Mouse (Mus musculus) embryonic facial prominence, embryonic 15.5 days (tissue): ENCODE measurements around the gene Acvr1b. TPM values are rescaled to one million over a fixed set of nuclear protein-coding genes. Genes with fewer than 3 reads are reported as not detected.

Experiments
- ATAC-seq: fragments of 200-750 bp; cut with Nextera tagmentation; 2 replicates; pipeline ENCODE4 v1.8.0; 2017; ENCODE audit warnings: low read depth, moderate TSS enrichment; ENCODE audit not compliant: insufficient number of reproducible peaks, low FRiP score, low TSS enrichment
- H3K27ac ChIP-seq: fragments of 300-500 bp; sonication (generic); replicated peaks from 2 replicates; pipeline ENCODE4 v1.5.1; 2015; ENCODE audit warnings: mild to moderate bottlenecking, inconsistent platforms
- H3K27me3 ChIP-seq: fragments of 300-500 bp; sonication (generic); 2 replicates; pipeline ENCODE4 v1.6.1; 2015; ENCODE audit warnings: inconsistent platforms
- H3K36me3 ChIP-seq: fragments of 300-500 bp; sonication (generic); 2 replicates; pipeline ENCODE4 v1.6.1; 2015; ENCODE audit warnings: mild to moderate bottlenecking, inconsistent platforms
- H3K4me1 ChIP-seq: fragments of 300-500 bp; sonication (generic); 2 replicates; pipeline ENCODE4 v1.6.1; 2015; ENCODE audit warnings: inconsistent platforms
- H3K4me2 ChIP-seq: fragments of 300-500 bp; sonication (generic); replicated peaks from 2 replicates; pipeline ENCODE4 v1.6.1; 2015; ENCODE audit warnings: mild to moderate bottlenecking, inconsistent platforms
- H3K4me3 ChIP-seq: fragments of 300-500 bp; sonication (generic); replicated peaks from 2 replicates; pipeline ENCODE4 v1.5.1; 2015; ENCODE audit warnings: mild to moderate bottlenecking, inconsistent platforms
- H3K9ac ChIP-seq: fragments of 300-500 bp; sonication (generic); 2 replicates; pipeline ENCODE4 v1.6.1; 2015; ENCODE audit warnings: inconsistent platforms
- H3K9me3 ChIP-seq: fragments of 300-500 bp; sonication (generic); replicated peaks from 2 replicates; pipeline ENCODE4 v1.6.1; 2016; ENCODE audit warnings: inconsistent platforms
- WGBS: fragments of 180-500 bp; shearing (Covaris S2); methylation state at CpG from one replicate; pipeline ENCODE4 v1.1.7; 2015; 5-methylcytosine and 5-hydroxymethylcytosine counted together
- polyA plus RNA-seq: library from polyadenylated mRNA; unstranded; fragments of >200 nt; fragmentation: Nextera tagmentation; extraction: Ambion mirVana; gene quantifications from 2 replicates; pipeline ENCODE4 v1.2.1, GENCODE M21; 2015

The Acvr1b gene
- polyA plus RNA-seq, 1 experiment from 2014 or later = 11.4 TPM

DNA sequence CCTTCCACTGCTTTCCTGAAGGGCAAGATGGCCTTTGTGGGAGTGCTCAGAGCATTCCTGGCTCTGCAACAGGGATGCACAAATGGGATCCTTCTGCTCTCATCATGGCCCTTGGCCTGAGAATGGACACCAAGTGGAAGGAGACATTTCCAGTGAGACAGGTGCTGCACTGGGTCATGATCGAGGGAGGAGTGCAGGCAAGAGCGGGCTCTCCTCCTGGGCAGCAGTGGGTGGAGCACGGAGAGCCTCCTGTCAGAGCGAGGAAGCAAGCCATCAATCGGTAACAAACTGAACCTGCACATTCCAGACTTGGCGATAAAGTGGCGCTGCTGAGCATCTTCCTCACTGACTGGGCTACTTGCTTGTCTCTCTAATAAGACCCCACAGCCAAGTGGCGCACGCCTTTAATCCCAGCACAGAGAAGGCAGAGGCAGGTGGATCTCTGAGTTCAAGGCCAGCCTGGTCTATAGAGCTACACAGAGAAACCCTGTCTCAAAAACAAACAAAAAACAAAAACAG, 27.0 kb downstream of the Acvr1b start:
- Histone ChIP-seq H3K27me3 (no peaks in the 10 kb centered on the region), H3K27ac (no peak overlapping the region), H3K4me1 (no peaks in the 10 kb centered on the region; the same call in 1 of the 2 replicates), H3K9ac (no peak overlapping the region), H3K4me3 (no peak overlapping the region), H3K9me3 (no peaks in the 10 kb centered on the region), H3K4me2 (no peak overlapping the region), H3K36me3 (peaks cover 88% of the 10 kb centered on the region)
- ATAC-seq = no peak
- WGBS = 95% methylated on average over 9 of the region's 9 CpGs

GRCm38 (mm10) chr15:101201414-101201813, 27.5 kb downstream of the Acvr1b start:
- H3K4me3 ChIP-seq = no peak overlapping the region
- H3K27me3 ChIP-seq = no peaks in the 10 kb centered on the region
- H3K27ac ChIP-seq = no peak overlapping the region
- no peak for ATAC-seq
- H3K9ac ChIP-seq = no peak overlapping the region
- no peak overlapping the region for H3K4me2 ChIP-seq
- no peaks in the 10 kb centered on the region for H3K9me3 ChIP-seq
- peaks cover 88% of the 10 kb centered on the region for H3K36me3 ChIP-seq
- H3K4me1 ChIP-seq = no peaks in the 10 kb centered on the region; the same call in 1 of the 2 replicates
- WGBS = 98% methylated on average over 3 of the region's 3 CpGs

DNA sequence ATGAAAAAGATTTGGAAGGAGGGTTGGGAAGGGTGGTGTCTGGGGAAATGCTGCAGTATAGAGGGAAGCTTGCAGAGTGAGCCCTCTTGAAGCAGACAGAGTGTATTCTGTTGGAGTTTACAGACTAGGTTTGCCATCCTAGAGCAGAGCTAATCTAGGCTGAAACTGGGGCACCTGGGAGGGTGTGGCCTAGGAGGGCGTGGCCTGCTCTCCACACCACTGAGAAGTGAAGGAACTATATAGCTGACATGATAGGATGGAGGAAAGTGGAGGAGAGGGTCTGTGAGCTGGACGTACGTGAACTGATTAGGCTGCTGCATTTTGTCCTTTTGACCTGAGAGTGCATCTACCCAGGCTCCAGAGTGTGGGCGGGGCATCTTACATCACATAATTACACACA, 29.8 kb downstream of the Acvr1b start:
- no peak overlapping the region for H3K9ac ChIP-seq
- no peak overlapping the region for H3K4me2 ChIP-seq
- no peak overlapping the region for H3K27ac ChIP-seq
- H3K9me3 ChIP-seq = no peaks in the 10 kb centered on the region
- H3K4me1 ChIP-seq = no peaks in the 10 kb centered on the region
- H3K27me3 ChIP-seq = no peaks in the 10 kb centered on the region
- no peak for ATAC-seq
- peaks cover 93% of the 10 kb centered on the region for H3K36me3 ChIP-seq
- no peak overlapping the region for H3K4me3 ChIP-seq
- 78% methylated on average over 4 of the region's 4 CpGs for WGBS

GRCm38 (mm10) chr15:101204781-101205180, 30.9 kb downstream of the Acvr1b start:
- H3K27me3 ChIP-seq = no peaks in the 10 kb centered on the region
- peaks cover 95% of the 10 kb centered on the region for H3K36me3 ChIP-seq
- H3K27ac ChIP-seq = no peak overlapping the region
- no peaks in the 10 kb centered on the region for H3K9me3 ChIP-seq
- H3K4me3 ChIP-seq = no peak overlapping the region
- no peak overlapping the region for H3K4me2 ChIP-seq
- ATAC-seq = no peak
- no peaks in the 10 kb centered on the region for H3K4me1 ChIP-seq
- H3K9ac ChIP-seq = no peak overlapping the region
- whole genome bisulfite sequencing = 59% methylated on average over 7 of the region's 7 CpGs

- peaks cover 4% of the 10 kb centered on the region; the same call in 1 of the 2 replicates for H3K4me1 ChIP-seq
- 64% methylated on average over 6 of the region's 6 CpGs for WGBS
- H3K9me3 ChIP-seq = no peaks in the 10 kb centered on the region
- H3K4me3 ChIP-seq = no peak overlapping the region
- H3K27ac ChIP-seq = no peak overlapping the region
- peaks cover 67% of the 10 kb centered on the region for H3K36me3 ChIP-seq
- no peak overlapping the region for H3K9ac ChIP-seq
- ATAC-seq = no peak
- no peak overlapping the region for H3K4me2 ChIP-seq
- no peaks in the 10 kb centered on the region for H3K27me3 ChIP-seq
These were observed 36.4 kb downstream of the Acvr1b start for GRCm38 (mm10) chr15:101210228-101210627.

- Histone ChIP-seq H3K27ac (0 out of 2 replicates have a peak overlapping the region, but pooled peaks have one; percentile 0), H3K9me3 (no peaks in the 10 kb centered on the region), H3K9ac (no peak overlapping the region), H3K4me3 (no peak overlapping the region), H3K36me3 (peaks cover 62% of the 10 kb centered on the region), H3K4me2 (no peak overlapping the region), H3K27me3 (no peaks in the 10 kb centered on the region), H3K4me1 (peaks cover 4% of the 10 kb centered on the region; the same call in 1 of the 2 replicates)
- 86% methylated on average over 14 of the region's 14 CpGs for WGBS
- no peak for ATAC-seq
These were observed 37.2 kb downstream of the Acvr1b start for GRCm38 (mm10) chr15:101210998-101211613.

GRCm38 (mm10) chr15:101212435-101212834, 38.6 kb downstream of the Acvr1b start:
- no peak overlapping the region for H3K4me3 ChIP-seq
- H3K9ac ChIP-seq = no peak overlapping the region
- WGBS = 67% methylated on average over 14 of the region's 14 CpGs
- H3K4me1 ChIP-seq = peaks cover 4% of the 10 kb centered on the region; the same call in 1 of the 2 replicates
- no peaks in the 10 kb centered on the region for H3K9me3 ChIP-seq
- no peak overlapping the region for H3K4me2 ChIP-seq
- H3K36me3 ChIP-seq = peaks cover 48% of the 10 kb centered on the region
- no peaks in the 10 kb centered on the region for H3K27me3 ChIP-seq
- H3K27ac ChIP-seq = no peak overlapping the region
- peak; percentile 58; the same call in 1 of the 2 replicates for ATAC-seq

DNA sequence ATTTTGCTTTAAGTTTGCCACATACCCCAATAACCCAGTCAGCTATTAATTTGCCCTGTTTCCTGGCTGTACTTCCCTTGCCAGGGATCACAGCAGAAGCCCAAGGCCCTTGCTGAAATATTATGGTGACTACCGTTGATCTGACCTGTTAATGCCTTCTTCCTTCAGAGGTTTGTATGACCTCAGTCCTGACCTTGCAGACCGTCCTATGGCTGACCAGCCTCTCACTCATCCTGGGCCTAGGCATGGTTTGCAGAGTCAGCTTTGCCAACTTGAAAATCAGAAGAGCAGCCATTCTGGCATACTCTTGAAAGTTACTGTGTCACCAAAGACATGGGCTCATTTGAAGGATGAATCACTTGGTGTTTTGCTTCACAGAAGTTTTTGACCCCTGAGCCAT, 41.3 kb downstream of the Acvr1b start:
- Histone ChIP-seq H3K27ac (no peak overlapping the region), H3K36me3 (peaks cover 26% of the 10 kb centered on the region), H3K9me3 (no peaks in the 10 kb centered on the region), H3K4me3 (no peak overlapping the region), H3K4me2 (no peak overlapping the region), H3K9ac (no peak overlapping the region), H3K27me3 (no peaks in the 10 kb centered on the region), H3K4me1 (peaks cover 10% of the 10 kb centered on the region)
- ATAC-seq = no peak
- 70% methylated on average over 2 of the region's 2 CpGs for WGBS

DNA sequence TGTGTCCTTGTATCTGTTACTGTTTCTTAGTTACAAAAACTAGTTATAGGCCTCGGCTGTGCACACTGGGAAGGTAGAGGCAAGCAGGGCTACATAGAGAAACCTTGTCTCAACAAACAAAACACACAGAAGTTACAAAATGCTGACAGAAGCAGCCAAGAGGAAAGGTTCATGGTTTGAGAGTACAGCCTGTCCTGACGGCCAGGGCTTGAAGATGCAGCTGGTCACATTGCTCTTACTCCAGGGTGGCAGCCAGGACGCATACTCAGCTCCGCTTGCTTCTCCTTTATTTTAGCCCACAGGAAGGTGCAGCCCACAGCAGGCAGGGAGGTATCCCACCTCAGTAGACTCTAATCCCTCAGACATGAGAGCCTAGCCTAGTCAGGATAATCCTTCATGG, 42.2 kb downstream of the Acvr1b start:
- Histone ChIP-seq H3K4me2 (no peak overlapping the region), H3K27me3 (no peaks in the 10 kb centered on the region), H3K4me3 (no peak overlapping the region), H3K4me1 (peaks cover 19% of the 10 kb centered on the region), H3K9me3 (no peaks in the 10 kb centered on the region), H3K9ac (no peak overlapping the region), H3K36me3 (peaks cover 17% of the 10 kb centered on the region), H3K27ac (no peak overlapping the region)
- WGBS = 72% methylated on average over 4 of the region's 4 CpGs
- ATAC-seq = no peak

GRCm38 (mm10) chr15:101220905-101221297, 47.0 kb downstream of the Acvr1b start:
- 2% methylated on average over 8 of the region's 8 CpGs for WGBS
- Histone ChIP-seq H3K9ac (no peak overlapping the region), H3K9me3 (no peaks in the 10 kb centered on the region), H3K4me2 (peak overlapping the region; percentile 37), H3K27ac (peak overlapping the region; percentile 88), H3K27me3 (no peaks in the 10 kb centered on the region), H3K4me1 (peaks cover 58% of the 10 kb centered on the region), H3K36me3 (no peaks in the 10 kb centered on the region), H3K4me3 (peak overlapping the region; percentile 26; the same call in 1 of the 2 replicates)
- ATAC-seq = peak; percentile 69

GRCm38 (mm10) chr15:101221298-101222104, 47.6 kb downstream of the Acvr1b start:
- Histone ChIP-seq H3K4me2 (peak overlapping the region; percentile 37), H3K9me3 (no peaks in the 10 kb centered on the region), H3K4me1 (peaks cover 62% of the 10 kb centered on the region), H3K27ac (peak overlapping the region; percentile 88), H3K27me3 (no peaks in the 10 kb centered on the region), H3K4me3 (peak overlapping the region; percentile 26), H3K36me3 (no peaks in the 10 kb centered on the region), H3K9ac (no peak overlapping the region)
- WGBS = 1% methylated on average over 14 of the region's 14 CpGs
- peak; percentile 45; the same call in 1 of the 2 replicates for ATAC-seq
